Mouse (Mus musculus) kidney, adult 8-10 months (tissue): ENCODE data around the gene Egr4.

Experiments
- DNase-seq, 2 experiments: peaks; one replicate each; pipeline ENCODE4 v3.0.0; 2022

The Egr4 gene

DNA sequence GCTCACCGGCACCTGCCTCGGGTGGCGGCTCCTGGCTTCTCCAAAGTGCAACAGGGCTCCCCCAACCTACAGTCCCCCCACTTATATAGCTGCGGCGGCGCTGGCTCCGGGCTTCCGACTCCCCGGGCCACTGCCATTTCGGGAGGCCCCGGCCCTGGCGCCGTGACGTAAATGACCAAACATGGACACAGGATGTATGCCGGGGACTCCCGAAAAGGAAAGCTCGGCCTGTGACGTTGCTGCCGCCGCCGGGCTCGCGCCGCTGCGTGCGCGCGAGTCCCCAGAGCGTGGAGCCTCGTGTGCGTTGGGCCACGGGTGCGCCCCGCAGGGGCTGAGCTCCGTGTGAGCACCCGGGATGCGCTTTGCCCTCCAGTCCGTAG, at the start of gene Egr4:
TSS of gene Egr4 (minus strand) at position 59 of the 380 bp plus-strand sequence.
- DNase-seq = no peak

DNA sequence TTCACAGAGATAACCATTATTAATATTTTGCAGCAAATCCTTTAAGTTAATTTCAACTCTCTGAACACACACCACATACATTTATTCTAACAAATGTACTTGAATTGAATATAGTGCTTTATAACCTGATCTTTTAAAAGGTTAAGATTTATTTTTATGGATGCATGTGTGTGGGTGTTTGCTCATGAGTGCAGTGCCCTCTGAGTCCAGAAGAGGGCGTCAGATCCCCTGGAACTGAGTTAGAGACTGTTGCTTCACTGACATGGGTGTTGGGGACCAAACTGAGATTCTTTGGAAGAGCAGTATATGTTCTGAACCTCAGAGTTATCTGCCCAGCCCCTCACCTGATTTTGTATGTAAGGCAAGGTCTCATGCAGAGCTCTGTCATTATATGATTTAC, 49.0 kb upstream of the Egr4 start:
- no peak for DNase-seq

DNA sequence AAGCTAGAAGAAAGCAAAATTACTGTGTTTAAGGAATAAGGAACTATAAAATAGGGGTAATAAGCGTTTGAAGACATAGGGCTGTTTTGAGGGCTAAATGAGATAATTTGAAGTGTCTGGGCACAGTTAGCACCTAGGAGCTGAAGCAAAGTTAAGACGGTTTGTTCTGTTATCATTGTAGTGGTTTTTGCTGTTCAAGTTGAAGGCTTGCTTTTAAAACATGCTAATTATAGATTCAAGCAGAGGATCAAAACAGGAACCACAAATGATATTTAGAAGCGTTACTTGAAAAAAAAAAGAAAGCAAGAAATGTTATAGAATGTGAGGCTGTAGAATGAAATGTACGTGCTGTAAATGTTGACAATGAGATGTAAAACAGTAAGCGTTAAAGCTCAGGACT, 34.3 kb upstream of the Egr4 start:
- no peak for DNase-seq

DNA sequence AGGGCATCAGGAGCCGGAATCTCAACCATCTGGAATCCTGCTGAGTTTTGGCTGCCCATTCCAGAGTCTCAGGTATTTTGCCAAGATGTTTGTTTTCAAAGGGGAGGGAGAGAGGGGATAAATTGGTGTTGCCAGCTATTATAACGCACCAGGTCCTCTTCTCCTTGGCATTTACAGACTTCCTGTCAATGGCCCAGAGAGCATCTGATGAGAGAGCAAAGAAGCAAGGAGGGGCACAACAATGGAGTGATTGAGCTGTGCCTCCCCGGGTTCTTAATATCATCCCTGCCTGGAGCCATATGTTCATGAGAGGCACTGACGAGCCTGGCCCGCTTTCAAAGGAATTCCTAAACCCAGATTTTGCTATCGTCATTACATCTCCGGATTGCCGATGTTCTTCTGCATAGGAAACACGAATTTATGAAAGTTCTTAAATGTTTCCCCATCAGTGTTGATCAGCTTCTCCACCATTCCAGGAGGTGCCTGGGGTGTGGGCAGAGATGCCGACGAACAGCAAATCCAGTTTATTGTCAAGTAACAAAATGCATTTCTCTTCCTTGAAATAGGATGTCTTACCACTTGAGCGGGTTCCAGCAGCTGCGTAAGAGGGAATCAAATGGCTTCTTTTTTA, 31.0 kb upstream of the Egr4 start:
- no peak for DNase-seq

DNA sequence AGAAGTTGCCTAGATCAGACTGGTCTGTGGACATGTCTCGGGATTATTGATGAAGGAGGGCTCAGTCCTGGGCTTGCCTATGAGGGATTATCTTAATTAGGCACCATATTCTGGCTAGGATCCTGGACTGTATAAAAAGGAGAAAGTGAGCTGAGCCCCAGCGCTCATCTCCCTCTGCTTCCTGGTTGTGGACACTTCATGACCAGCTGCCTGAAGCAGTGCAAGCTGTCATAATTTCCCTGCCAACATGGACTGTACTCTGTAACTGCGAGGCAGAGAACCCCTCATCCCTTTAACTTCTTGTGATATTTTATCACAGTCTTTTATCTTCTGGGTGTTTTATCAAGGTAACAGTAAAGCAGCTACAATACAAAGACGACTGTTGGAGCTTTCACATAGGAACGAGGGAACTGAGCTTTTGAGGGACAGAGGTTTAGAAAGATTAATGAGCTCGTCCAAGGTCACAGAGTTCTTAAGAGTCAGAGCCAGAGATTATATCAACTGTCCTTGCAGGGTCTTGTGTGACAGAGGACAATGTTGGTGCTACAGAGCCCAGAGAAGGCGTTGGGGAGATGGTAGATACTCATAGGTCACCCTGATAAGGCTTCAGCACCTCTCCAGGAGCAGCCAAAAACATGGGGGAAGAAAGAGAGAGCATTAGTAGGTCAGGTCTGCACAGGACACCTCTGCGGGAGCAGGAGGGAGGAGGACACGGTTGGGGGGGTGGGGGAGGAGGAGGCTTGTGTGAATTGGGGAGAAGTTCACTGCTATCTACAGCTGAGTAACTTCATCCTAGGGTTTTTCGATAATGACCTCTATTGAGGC, 30.2 kb upstream of the Egr4 start:
- no peak for DNase-seq

DNA sequence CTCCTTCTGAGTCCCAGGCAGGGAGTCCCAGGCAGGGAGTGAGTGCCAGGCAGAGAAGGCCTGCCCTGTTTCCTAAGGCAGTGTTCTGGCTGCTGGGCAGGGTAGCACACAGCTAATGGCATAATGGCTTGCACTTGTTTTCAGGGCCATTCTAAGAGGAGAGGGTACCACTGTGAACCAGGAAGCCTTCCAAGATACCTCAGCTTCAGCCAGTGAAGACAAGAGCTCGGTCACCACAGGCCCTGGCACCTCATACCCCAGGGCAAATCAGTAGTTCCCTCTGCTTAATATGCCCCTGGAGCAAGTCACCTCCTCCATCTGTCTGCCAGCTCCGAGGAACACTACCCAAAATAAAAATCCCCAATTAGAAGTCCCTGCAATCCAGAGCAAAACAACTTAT, 9.4 kb upstream of the Egr4 start:
- no peak for DNase-seq

DNA sequence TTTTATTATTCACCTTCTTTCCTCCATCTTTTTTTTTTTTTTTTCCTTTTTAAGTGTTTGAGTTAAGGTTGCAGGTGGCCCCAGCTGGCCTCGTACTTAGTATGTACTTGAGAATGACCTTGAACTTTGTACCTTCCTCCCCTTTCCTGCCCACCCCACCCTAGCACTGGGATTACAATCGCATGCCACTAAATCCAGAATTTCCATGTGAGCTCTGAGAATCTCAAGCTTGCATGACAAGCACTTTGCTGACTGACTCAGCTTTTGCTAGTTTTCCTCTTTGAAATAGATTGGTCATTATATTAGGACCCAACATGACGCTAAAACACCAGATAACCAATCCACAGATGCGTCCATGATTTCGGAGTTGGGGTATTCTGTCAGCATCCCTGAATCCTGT, 8.6 kb upstream of the Egr4 start:
- no peak for DNase-seq

DNA sequence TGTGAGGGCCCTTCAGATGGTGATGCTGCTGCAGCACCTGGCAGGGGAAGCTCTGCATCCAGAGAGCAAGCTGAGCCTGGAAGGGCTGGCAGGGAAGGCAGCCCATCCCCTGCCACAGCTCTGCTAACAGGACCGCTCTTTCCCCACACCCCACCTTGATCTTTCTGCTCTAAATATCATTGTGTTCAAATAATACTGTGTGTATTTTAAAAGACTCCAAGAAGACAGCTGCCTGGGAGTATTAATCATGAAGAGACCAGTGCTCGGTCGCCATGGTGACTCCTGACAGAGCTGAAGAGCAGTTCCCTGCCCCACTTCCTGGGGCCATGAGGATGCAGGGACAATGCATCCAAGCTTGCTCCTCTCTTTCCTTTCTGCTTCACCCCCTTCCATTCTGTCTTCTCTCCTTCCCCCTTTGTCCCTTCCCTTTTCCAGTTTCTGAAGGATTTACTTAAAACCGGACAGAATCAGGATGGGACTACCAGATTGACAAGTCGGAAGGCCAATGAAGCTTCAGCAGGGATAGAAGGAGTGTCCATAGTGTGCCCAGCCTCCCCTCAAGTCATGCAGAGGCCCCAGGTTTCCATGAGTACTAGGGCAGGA, 4.8 kb upstream of the Egr4 start:
- DNase-seq = no peak

DNA sequence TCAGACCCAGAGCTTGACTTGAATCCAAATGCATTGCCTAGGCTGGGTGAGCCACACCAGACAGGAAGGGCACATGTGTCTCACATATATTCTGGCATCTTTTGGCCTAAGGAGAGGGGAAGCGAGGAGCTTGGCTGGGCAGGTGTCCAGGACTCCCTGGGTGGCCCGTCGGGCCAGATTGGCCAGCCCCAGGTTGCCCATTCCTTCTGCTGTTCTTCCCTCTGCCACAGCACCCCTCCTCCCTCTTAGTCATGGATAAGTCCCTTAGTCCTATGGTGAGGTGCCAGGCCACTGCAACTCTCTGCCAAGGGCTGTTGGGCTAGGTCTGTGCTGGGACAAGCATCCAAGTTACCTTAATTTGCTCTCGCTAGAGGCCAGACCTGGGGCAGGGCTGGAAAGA, 2.6 kb upstream of the Egr4 start:
- no peak for DNase-seq

DNA sequence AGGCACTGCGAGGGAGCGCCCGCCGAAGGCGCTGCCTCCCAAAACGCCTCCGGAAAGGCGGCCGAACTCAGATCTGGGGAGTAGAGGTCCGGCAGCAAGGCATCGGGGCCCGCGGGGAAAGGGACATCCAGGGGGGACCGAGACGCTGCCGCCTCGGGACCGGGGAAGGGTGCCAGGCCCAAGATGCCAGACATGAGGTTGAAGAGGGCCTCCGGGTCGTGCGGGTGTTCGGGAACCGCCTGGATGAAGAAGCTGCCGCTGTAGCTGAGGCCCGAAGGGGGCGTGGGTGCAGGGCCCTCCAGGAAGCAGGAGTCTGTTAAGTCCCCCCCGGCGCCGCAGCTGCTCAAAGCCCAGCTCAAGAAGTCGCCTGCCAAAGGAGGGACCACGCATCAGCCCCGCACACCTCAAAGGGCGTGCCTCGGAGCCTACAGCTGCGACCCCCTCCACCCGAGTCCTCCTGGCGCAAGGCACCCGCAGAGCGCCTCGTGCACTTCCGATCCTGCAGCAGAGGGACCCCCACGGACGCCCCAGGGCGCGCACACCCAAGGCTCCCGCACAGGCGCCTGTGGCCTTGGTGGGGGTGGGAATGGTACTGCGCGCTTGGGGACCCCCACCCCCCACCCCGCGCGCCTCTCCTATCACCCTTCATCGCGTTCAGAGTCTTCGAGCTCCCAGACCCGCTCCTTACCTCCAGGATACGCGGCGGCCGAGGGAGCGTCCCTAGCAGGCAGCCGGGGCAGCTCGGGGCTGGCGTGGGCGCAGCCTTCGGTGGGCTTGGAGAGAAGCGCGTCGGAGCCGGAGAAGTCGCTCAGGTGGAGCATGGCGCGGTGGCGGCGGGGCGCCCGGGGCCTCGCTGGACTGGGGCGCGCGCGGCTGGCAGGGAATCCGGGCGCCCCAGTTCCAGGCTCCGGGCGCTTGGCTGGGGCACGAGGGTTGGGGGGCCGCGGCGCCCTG, 535 bp downstream of the Egr4 start:
- no peak for DNase-seq

DNA sequence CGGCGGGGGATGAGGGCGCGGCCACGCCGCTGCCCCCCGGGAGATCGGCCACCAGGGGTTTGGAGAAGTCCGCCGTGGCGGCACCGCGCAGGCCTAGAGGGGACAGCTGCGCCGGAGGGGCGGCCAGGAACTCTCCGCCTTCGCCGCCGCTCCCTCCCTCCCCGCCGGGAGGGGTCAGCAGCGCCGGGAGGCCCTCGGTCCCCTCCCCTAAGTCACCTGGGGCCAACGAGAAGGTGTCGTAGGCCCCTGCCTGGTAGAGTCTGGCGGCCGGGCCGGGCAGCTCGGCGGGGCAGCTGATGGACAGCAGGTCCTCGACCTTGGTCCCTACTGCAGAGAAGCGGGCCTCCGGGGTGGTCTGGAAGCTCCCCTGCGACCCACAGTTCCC, 1.3 kb downstream of the Egr4 start:
- no peak for DNase-seq

DNA sequence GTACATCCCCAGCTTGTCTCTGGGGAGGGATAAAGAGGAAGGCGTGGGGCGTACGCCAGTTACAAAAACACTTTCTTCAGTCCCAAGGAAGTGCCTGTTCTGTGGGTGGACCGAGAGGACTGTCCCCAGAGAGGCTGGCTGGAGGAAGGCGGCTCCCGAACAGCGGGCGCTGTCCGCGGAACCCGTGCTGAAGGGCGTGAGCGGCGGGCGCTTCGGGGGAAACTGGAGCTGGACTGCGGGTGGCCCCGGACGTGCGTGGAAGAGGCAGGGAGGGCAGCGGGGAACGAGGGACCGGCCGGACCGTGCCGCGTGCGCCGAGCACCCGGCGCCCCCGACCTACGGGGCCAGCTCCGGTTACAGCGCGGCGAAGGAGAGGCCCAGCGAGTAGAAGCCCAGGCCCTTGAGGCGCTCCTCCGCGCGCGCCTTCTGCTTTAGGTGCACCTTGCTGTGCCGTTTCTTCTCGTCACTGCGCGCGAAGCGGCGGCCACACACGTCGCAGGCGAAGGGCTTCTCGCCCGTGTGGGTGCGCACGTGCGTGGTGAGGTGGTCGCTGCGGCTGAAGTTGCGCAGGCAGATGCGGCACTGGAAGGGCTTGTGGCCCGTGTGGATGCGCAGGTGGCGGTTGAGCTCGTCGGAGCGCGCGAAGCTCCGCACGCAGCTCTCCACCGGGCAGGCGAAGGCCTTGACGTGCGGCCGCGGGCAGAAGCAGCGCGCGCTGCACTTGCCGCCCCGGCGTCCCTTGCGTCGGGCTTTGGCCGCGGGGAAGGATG, 1.9 kb downstream of the Egr4 start:
- DNase-seq = peak in 1 of 2 experiments; percentile 20

DNA sequence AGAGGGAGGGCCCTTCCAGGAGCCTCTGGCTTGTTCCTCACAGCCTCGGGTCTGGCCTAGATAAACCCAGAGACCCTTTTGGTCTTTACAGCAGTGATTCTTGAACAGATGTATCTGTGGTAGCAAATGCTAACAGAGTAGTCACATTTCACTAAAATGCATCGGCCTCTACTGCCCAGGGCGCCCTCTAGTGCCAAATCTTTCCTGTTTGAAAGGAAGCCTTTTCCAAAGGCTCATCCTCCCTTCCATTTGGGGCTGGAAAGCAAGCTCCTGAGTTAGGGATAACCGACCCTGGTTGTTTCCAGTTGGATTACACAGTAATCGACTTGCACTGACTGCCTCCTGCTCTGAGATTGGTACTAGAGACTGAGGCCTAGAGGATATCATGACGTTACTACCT, 2.9 kb downstream of the Egr4 start:
- peak in 1 of 2 experiments; percentile 42 for DNase-seq

DNA sequence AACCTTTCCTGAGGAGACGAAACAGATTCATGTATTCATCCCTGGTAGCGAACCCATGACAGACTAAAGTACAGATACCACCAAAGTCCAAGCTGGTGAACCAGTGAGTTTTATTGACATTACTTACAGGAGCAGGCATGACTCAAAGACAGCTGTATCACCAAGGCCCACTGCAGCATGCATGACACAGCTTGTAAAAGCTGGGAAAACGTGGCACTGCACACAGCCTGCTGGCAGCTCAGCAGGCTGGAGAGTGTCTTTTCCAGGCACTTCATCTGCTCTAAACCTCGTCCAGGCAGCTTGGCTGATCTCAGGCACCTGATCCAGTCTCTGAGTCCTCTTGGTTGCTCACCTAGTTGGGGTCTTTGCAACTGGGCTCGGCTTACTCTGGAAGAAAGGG, 4.8 kb downstream of the Egr4 start:
- no peak for DNase-seq

DNA sequence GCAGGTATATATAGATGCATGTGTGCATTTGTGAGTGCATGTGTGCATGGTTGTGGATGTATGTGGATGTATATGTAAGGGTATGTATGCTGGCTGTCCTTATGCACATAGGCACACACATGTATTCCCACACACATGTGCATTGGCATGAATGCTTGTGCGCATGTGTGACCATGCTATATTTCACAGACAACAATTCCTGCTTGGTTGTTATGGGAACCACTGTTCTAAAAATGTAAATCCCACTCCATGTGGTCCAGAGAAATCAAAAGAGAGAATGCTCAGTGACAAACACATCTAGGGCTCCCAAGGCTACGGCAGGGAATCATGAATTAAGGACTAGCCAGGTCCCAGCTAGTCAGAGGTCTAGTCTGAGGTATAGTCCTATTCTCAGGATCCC, 8.5 kb downstream of the Egr4 start:
- DNase-seq = no peak

DNA sequence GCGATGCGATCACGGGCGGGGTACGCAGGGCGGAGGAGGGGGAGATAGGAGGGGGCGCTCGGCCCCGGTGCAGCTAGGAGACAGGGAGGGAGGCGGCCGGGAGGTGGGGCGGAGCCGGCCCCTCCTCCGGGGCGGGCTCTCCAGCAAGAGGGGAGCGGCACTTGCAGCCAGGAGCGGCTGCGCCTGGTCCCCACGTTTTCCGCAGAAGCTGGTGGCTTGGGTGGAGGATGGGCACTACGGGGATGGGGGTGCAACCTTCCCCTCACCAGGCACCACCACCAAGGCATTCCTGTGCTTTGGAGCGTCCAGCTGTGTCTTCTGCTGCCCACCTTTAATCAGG, 10.5 kb downstream of the Egr4 start, which contains the start of gene Fbxo41:
TSS of gene Fbxo41 (minus strand) at position 84 of the 340 bp plus-strand sequence.
- DNase-seq = no peak

DNA sequence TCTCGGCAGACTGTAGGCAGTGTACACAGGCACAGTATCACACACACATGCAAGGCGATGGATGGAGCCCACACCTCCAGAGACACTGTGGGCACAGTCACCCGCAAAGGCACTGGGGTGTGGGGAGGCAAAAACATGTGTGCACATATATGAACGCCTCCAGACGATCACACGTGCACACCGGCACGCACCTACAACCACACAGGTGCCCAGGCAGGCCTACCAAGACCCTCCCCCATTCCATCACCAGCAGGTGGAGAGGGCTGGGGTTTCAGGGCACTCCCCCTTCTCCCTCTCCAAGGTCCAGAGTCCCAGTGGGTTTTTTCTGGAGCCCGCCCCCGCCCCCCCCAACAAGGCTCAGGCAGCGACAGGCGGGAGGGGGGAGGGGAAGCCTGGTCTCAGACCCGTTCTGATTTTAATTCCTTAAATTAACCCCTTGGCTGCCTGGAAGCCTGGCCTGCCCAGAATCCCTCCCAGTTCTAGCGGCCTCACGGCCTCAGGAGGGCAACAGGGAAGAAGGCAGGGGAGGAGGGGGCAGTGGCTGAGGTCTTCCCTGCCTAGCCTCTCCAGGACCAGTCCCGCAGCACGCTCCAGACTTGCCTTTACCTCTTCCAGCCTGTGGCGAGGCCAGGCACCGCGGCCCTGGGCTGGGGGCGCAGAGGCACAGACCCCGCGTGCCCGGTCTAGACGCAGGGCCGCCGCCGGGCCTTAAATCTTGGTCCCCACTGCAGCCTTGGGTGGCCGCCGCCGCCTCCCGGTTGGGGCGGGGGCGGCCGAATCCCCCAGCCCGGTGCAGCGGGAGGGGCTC, 11.1 kb downstream of the Egr4 start:
- no peak for DNase-seq

DNA sequence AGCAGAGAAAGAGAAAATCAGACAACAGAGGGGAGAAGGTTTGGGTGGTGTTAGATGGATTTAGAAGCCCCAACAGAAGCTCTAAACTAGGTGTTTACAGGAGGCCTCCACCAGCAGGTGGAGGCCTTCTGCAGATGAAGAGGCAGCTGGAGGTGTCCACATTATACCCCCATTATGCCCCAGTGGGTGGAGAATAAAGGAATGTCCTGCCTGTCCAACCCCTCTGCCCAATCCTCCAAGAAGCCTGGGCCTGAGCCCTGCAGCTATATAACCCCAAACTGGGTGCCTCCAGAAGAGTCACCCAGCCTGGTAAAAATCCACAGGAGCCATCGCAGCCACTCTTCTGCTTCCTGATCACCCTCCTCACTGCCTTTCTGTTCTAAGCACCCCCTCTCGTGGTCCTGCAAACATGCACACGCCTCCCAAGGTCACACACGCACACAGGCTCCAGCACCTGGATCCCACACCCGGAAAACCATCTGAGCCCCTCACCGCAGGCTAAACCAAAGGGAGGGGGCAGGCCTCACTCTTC, 11.8 kb downstream of the Egr4 start:
- DNase-seq = no peak

DNA sequence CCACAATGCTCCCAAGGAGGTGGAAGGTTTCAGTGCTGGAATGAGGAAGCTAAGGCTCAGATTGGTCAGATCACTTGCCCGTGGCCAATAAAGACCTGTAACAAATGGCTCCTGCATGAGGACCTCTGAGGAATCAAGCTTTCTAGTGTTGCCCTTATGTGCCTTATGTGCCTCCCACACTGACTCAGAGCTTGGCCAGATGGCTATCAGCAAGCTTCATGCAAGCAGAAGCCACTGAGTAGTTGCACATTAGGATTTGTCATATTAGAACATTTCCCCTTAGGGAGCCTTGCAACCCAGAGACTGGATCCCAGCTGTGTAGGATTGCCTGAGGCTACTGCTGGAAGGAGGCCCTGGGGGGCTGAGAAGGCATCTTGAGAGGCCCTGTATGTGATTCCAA, 13.0 kb downstream of the Egr4 start:
- DNase-seq = no peak

DNA sequence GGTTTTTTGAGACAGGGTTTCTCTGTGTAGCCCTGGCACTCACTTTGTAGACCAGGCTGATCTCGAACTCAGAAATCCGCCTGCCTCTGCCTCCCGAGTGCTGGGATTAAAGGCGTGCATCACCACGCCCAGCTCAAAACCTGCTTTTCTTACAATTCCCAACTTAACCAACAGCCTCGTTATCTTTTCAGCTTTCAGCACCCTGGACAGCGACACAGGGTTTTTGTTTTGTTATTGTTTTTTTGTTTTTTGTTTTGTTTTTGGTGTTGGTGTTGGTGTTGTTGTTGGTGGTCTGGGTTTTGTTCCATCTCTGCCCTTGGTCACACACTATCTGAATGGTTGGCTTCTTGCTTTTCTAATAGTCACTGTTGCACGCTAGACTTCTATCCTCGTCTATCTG, 15.2 kb downstream of the Egr4 start:
- DNase-seq = no peak

DNA sequence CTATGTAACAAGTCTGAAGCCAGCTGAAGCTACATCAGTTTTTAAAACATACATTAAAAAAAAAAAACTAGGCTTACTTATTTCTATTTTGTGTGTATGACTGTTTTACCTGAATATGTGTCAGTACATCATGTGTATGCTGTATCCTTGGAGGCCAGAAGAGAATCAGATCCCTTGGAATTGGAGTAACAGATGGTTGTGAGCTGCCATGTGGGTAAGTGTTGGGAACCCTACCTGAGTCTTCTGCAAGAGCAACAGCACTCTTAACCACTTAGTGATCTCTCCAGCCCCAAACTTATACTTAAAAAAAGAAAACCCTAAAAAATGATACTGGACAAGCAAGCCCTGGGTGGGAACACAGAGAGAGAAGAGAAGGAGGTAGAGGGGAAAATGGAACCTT, 16.4 kb downstream of the Egr4 start:
- DNase-seq = no peak
